8 mouse cellular contexts compared by ENCODE assay signal in genomic region chr15:98608058-98608783, GRCm38 (mm10). TPM values are rescaled to one million over a fixed set of nuclear protein-coding genes. Genes with fewer than 3 reads are reported as not detected.
DNase-seq lines count a peak whose midpoint lies in the region; ATAC-seq and TF ChIP-seq lines count a peak whose summit lies in the region.

No protein-coding gene starts in this region.

- peak overlapping the region; percentile 92 for H3K9ac ChIP-seq in hindbrain, embryonic 12.5 days
- peak overlapping the region; percentile 90 for H3K9ac ChIP-seq in liver, embryonic 15.5 days

- DNase-seq in left cerebral cortex, adult 2 months (ENCODE audit: extremely low spot score in 1 of 2, low spot score in 2 of 2): no peak
- no peak for DNase-seq in left cerebral cortex, adult 11 months (ENCODE audit: low spot score)
- no peak for DNase-seq in embryonic facial prominence, embryonic 10.5 days (ENCODE audit: low spot score)
- DNase-seq in Muller cell, postnatal 12 days (ENCODE audit: inconsistent ontology term): no peak
- no peak for DNase-seq in left cerebral cortex, postnatal 36 days (ENCODE audit: low spot score in 2 of 2)
- no peak for DNase-seq in urinary bladder, postnatal 14 days (ENCODE audit: low spot score)

- H3K36me3 ChIP-seq in embryonic facial prominence, embryonic 10.5 days (replicated peaks): peaks cover 32% of the 10 kb centered on the region
- peaks cover 14% of the 10 kb centered on the region for H3K36me3 ChIP-seq in hindbrain, embryonic 12.5 days
- H3K36me3 ChIP-seq in liver, embryonic 15.5 days (replicated peaks): peaks cover 16% of the 10 kb centered on the region

- H3K9me3 ChIP-seq in embryonic facial prominence, embryonic 10.5 days: no peaks in the 10 kb centered on the region
- no peaks in the 10 kb centered on the region for H3K9me3 ChIP-seq in hindbrain, embryonic 12.5 days (replicated peaks)
- H3K9me3 ChIP-seq in liver, embryonic 15.5 days (replicated peaks): no peaks in the 10 kb centered on the region

- peak overlapping the region; percentile 94 for H3K4me2 ChIP-seq in hindbrain, embryonic 12.5 days (replicated peaks)
- peak overlapping the region; percentile 98 for H3K4me2 ChIP-seq in liver, embryonic 15.5 days

- intact Hi-C loops in left cerebral cortex, adult 2 months (cut with DNase I): no loop called here
- intact Hi-C loops in left cerebral cortex, postnatal 36 days (cut with DNase I): no loop called here

- peak overlapping the region; percentile 16 for H3K27ac ChIP-seq in left cerebral cortex, adult 2 months
- H3K27ac ChIP-seq in embryonic facial prominence, embryonic 10.5 days (replicated peaks): peak overlapping the region; percentile 98
- H3K27ac ChIP-seq in hindbrain, embryonic 12.5 days: peak overlapping the region; percentile 88
- peak overlapping the region; percentile 96 for H3K27ac ChIP-seq in liver, embryonic 15.5 days (replicated peaks)

- WGBS in embryonic facial prominence, embryonic 10.5 days: 11% methylated on average over 10 of the region's 10 CpGs
- 13% methylated on average over 9 of the region's 10 CpGs for WGBS in hindbrain, embryonic 12.5 days
- WGBS in liver, embryonic 15.5 days (ENCODE audit: insufficient replicate concordance): 23% methylated on average over 9 of the region's 10 CpGs

- ATAC-seq in hindbrain, embryonic 12.5 days (ENCODE audit: low FRiP score): no peak; the same call in 1 of the 2 replicates
- ATAC-seq in liver, embryonic 15.5 days (ENCODE audit: insufficient read depth): no peak

- no peak for TF ChIP-seq CTCF in left cerebral cortex, adult 2 months (IDR thresholded peaks at IDR 0.05)

- peaks cover 56% of the 10 kb centered on the region for H3K4me1 ChIP-seq in embryonic facial prominence, embryonic 10.5 days
- H3K4me1 ChIP-seq in hindbrain, embryonic 12.5 days: peaks cover 31% of the 10 kb centered on the region
- peaks cover 74% of the 10 kb centered on the region for H3K4me1 ChIP-seq in liver, embryonic 15.5 days (replicated peaks)

- 0 out of 2 replicates have a peak, but pooled peaks cover 9% of the 10 kb centered on the region for H3K27me3 ChIP-seq in embryonic facial prominence, embryonic 10.5 days (replicated peaks; ENCODE audit: low read depth, poor library complexity, severe bottlenecking)
- H3K27me3 ChIP-seq in hindbrain, embryonic 12.5 days: no peaks in the 10 kb centered on the region
- peaks cover 15% of the 10 kb centered on the region for H3K27me3 ChIP-seq in liver, embryonic 15.5 days

- peak overlapping the region; percentile 91 for H3K4me3 ChIP-seq in left cerebral cortex, adult 2 months
- H3K4me3 ChIP-seq in embryonic facial prominence, embryonic 10.5 days: peak overlapping the region; percentile 77
- H3K4me3 ChIP-seq in hindbrain, embryonic 12.5 days: peak overlapping the region; percentile 81
- peak overlapping the region; percentile 82 for H3K4me3 ChIP-seq in liver, embryonic 15.5 days (replicated peaks)

RNA-seq across cellular contexts. Expression of gene Adcy6, which starts 1.7 kb away (rescaled TPM):
- total RNA-seq in left cerebral cortex, adult 2 months (2021): 10 to 100 TPM; 52.7 to 57.4 TPM
- polyA plus RNA-seq in embryonic facial prominence, embryonic 10.5 days (2016; fragmentation: Nextera tagmentation; extraction: Ambion mirVana): 11.6 and 14.0 TPM in 2 replicates
- 15.9 and 18.6 TPM in 2 replicates for polyA plus RNA-seq in hindbrain, embryonic 12.5 days (2016; fragmentation: Nextera tagmentation; extraction: Ambion mirVana)
- polyA plus RNA-seq in liver, embryonic 15.5 days (2015; fragmentation: Nextera tagmentation; extraction: Ambion mirVana): 6.6 and 6.9 TPM in 2 replicates
- total RNA-seq in left cerebral cortex, postnatal 36 days (2021): 10 to 100 TPM; 41.5 to 58.4 TPM

RNA-seq across cellular contexts. Expression of gene Cacnb3, which starts 22.4 kb away (rescaled TPM):
- 100 to 1,000 TPM; 271 to 291 TPM for total RNA-seq in left cerebral cortex, adult 2 months (2021)
- polyA plus RNA-seq in embryonic facial prominence, embryonic 10.5 days (2016; fragmentation: Nextera tagmentation; extraction: Ambion mirVana): 32.3 and 37.0 TPM in 2 replicates
- polyA plus RNA-seq in hindbrain, embryonic 12.5 days (2016; fragmentation: Nextera tagmentation; extraction: Ambion mirVana): 110 and 113 TPM in 2 replicates
- 0.52 and 0.96 TPM in 2 replicates for polyA plus RNA-seq in liver, embryonic 15.5 days (2015; fragmentation: Nextera tagmentation; extraction: Ambion mirVana)
- total RNA-seq in left cerebral cortex, postnatal 36 days (2021): 100 to 1,000 TPM; 273 to 276 TPM

RNA-seq across cellular contexts. Expression of gene 4930415O20Rik, which starts 37.4 kb away (rescaled TPM):
- not detected for total RNA-seq in left cerebral cortex, adult 2 months (2021)
- 0.39 TPM in 1 of 2 replicates, not detected in the other for polyA plus RNA-seq in embryonic facial prominence, embryonic 10.5 days (2016; fragmentation: Nextera tagmentation; extraction: Ambion mirVana)
- polyA plus RNA-seq in hindbrain, embryonic 12.5 days (2016; fragmentation: Nextera tagmentation; extraction: Ambion mirVana): 0.43 and 0.46 TPM in 2 replicates
- polyA plus RNA-seq in liver, embryonic 15.5 days (2015; fragmentation: Nextera tagmentation; extraction: Ambion mirVana): not detected in 2 replicates
- total RNA-seq in left cerebral cortex, postnatal 36 days (2021): not detected

RNA-seq across cellular contexts. Expression of gene Ccnt1, which starts 37.5 kb away (rescaled TPM):
- total RNA-seq in left cerebral cortex, adult 2 months (2021): 10 to 100 TPM; 40.3 to 45.8 TPM
- polyA plus RNA-seq in embryonic facial prominence, embryonic 10.5 days (2016; fragmentation: Nextera tagmentation; extraction: Ambion mirVana): 64.5 and 64.6 TPM in 2 replicates
- polyA plus RNA-seq in hindbrain, embryonic 12.5 days (2016; fragmentation: Nextera tagmentation; extraction: Ambion mirVana): 63.2 and 65.5 TPM in 2 replicates
- 25.1 and 28.2 TPM in 2 replicates for polyA plus RNA-seq in liver, embryonic 15.5 days (2015; fragmentation: Nextera tagmentation; extraction: Ambion mirVana)
- total RNA-seq in left cerebral cortex, postnatal 36 days (2021): 10 to 100 TPM; 37.0 to 45.6 TPM

RNA-seq across cellular contexts. Expression of gene Ddx23, which starts 54.5 kb away (rescaled TPM):
- 10 to 100 TPM; 84.4 to 90.2 TPM for total RNA-seq in left cerebral cortex, adult 2 months (2021)
- 31.2 and 32.1 TPM in 2 replicates for polyA plus RNA-seq in embryonic facial prominence, embryonic 10.5 days (2016; fragmentation: Nextera tagmentation; extraction: Ambion mirVana)
- polyA plus RNA-seq in hindbrain, embryonic 12.5 days (2016; fragmentation: Nextera tagmentation; extraction: Ambion mirVana): 21.9 and 26.6 TPM in 2 replicates
- polyA plus RNA-seq in liver, embryonic 15.5 days (2015; fragmentation: Nextera tagmentation; extraction: Ambion mirVana): 9.5 and 10.2 TPM in 2 replicates
- total RNA-seq in left cerebral cortex, postnatal 36 days (2021): 10 to 100 TPM; 80.2 to 82.7 TPM

Comparison
In these comparisons a context has a peak if more than half of its experiments do, and no peak if none do; other contexts are left out.
1. H3K27ac ChIP-seq: peak in every context shown above with its lines; median percentile 98 in embryonic facial prominence, embryonic 10.5 days; 96 in liver, embryonic 15.5 days; 88 in hindbrain, embryonic 12.5 days; 16 in left cerebral cortex, adult 2 months.
2. RNA of gene Cacnb3, which starts 22.4 kb away (polyA plus RNA-seq): 110 to 113 TPM in hindbrain, embryonic 12.5 days and 32.3 to 37.0 TPM in embryonic facial prominence, embryonic 10.5 days; 0.52 to 0.96 TPM in liver, embryonic 15.5 days; every median in the first group is over 10 times any median in the second.
3. Peak in every context shown above with its lines, with median percentiles within 50 percentile points of each other: H3K4me3 ChIP-seq.